14 mouse cellular contexts compared by ENCODE assay signal in genomic region chr2:37741806-37742554, GRCm38 (mm10). TPM values are rescaled to one million over a fixed set of nuclear protein-coding genes. Genes with fewer than 3 reads are reported as not detected.
DNase-seq lines count a peak whose midpoint lies in the region; ATAC-seq and TF ChIP-seq lines count a peak whose summit lies in the region.
"Had no signal": no experiment of that assay in that cellular context is flagged by ENCODE, and none has a peak within 500 bp of the region (broad histone marks: within the 10 kb centered on the region; RNA-seq: fewer than 3 reads in every experiment).

No protein-coding gene starts in this region.

- TF ChIP-seq POLR2A in brain, embryonic 14.5 days (IDR thresholded peaks at IDR 0.05; ENCODE audit: borderline replicate concordance, extremely low read depth, insufficient read depth, insufficient read length, poor library complexity, severe bottlenecking): no peak

- TF ChIP-seq CTCF in left cerebral cortex, adult 2 months (IDR thresholded peaks at IDR 0.05): no peak
- no peak for TF ChIP-seq CTCF in brain, embryonic 14.5 days (IDR thresholded peaks at IDR 0.05; ENCODE audit: borderline replicate concordance, extremely low read depth, insufficient read depth, insufficient read length)

- intact Hi-C loops in left cerebral cortex, adult 2 months (cut with DNase I): no loop called here

- DNase-seq in frontal cortex, postnatal 14 days (ENCODE audit: low spot score in 2 of 2): no peak
- no peak for DNase-seq in left cerebral cortex, adult 2 months (ENCODE audit: extremely low spot score in 1 of 2, low spot score in 2 of 2)
- DNase-seq in left cerebral cortex, adult 8-10 months (ENCODE audit: low spot score in 2 of 2): no peak
- DNase-seq in brain, embryonic 14.5 days (ENCODE audit: low read depth): peak; percentile 67
- DNase-seq in gonadal fat pad, adult 2 months (ENCODE audit: low read depth): peak; percentile 31
- no peak for DNase-seq in adrenal gland, postnatal 36 days
- no peak for DNase-seq in layer of hippocampus, adult 11-12 months (ENCODE audit: low spot score)
- DNase-seq: kidney, adult 11 months; retina, postnatal 1 day had no signal

- H3K4me3 ChIP-seq in left cerebral cortex, adult 2 months: no peak overlapping the region
- H3K4me3 ChIP-seq: embryonic facial prominence, embryonic 15.5 days; heart, embryonic 12.5 days; limb, embryonic 12.5 days had no signal

- peak; percentile 66 for ATAC-seq in frontal cortex, adult (ENCODE audit: low TSS enrichment)
- ATAC-seq: Patski had no signal

- H3K27ac ChIP-seq in left cerebral cortex, adult 2 months: peak overlapping the region; percentile 84
- H3K27ac ChIP-seq: embryonic facial prominence, embryonic 15.5 days; limb, embryonic 12.5 days had no signal

RNA-seq across cellular contexts. Expression of gene Crb2, which starts 34.1 kb away (rescaled TPM):
- 1 to 10 TPM; 2.9 to 4.4 TPM for total RNA-seq in left cerebral cortex, adult 2 months (2021)
- total RNA-seq in left cerebral cortex, adult 8-10 months (2022): 1 to 10 TPM; 3.1 to 5.0 (median 4.3) TPM
- polyA plus RNA-seq in brain, embryonic 14.5 days (2012; rRNA removed): 9.8 and 11.3 TPM in 2 replicates
- polyA plus RNA-seq in gonadal fat pad, adult 2 months (2012; rRNA removed): 0.84 and 0.92 TPM in 2 replicates
- under 1 TPM; 0.33 to 0.53 TPM for total RNA-seq in adrenal gland, postnatal 36 days (2021)

RNA-seq across cellular contexts. Expression of gene Strbp, which starts 38.3 kb away (rescaled TPM):
- total RNA-seq in left cerebral cortex, adult 2 months (2021): 100 to 1,000 TPM; 292 to 322 TPM
- total RNA-seq in left cerebral cortex, adult 8-10 months (2022): 100 to 1,000 TPM; 285 to 339 (median 298) TPM
- polyA plus RNA-seq in brain, embryonic 14.5 days (2012; rRNA removed): 63.9 and 79.6 TPM in 2 replicates
- polyA plus RNA-seq in gonadal fat pad, adult 2 months (2012; rRNA removed): 4.4 and 6.5 TPM in 2 replicates
- total RNA-seq in adrenal gland, postnatal 36 days (2021): 10 to 100 TPM; 48.2 to 68.0 TPM

Comparison
In these comparisons a context has a peak if more than half of its experiments do, and no peak if none do; other contexts are left out.
1. DNase-seq: peak in brain, embryonic 14.5 days (single experiment) and gonadal fat pad, adult 2 months (single experiment); none in frontal cortex, postnatal 14 days (0 of 2), left cerebral cortex, adult 2 months (0 of 2), left cerebral cortex, adult 8-10 months (0 of 2), adrenal gland, postnatal 36 days (0 of 2) and layer of hippocampus, adult 11-12 months (single experiment).
2. RNA of gene Strbp, which starts 38.3 kb away (total RNA-seq): 292 to 322 TPM in left cerebral cortex, adult 2 months and 285 to 339 TPM in left cerebral cortex, adult 8-10 months; 48.2 to 68.0 TPM in adrenal gland, postnatal 36 days; every median in the first group is over 4 times any median in the second.